Mouse (Mus musculus) heart, adult 2 months (tissue): ENCODE results near the gene Gm20479.

Experiments used
- CTCF ChIP-seq: fragments of 200-600 bp; IDR thresholded peaks from 2 replicates; pipeline ENCODE4 v1.8.1; 2022; ENCODE audit warnings: antibody characterized with exemption, mild to moderate bottlenecking, moderate library complexity
- EP300 ChIP-seq: fragments of 200-500 bp; IDR thresholded peaks from 2 replicates; pipeline ENCODE4 v1.6.1; 2011; ENCODE audit warnings: low read depth, low read length, control low read depth; ENCODE audit not compliant: insufficient read depth
- POLR2A ChIP-seq: fragments of 200-500 bp; IDR thresholded peaks from 2 replicates; pipeline ENCODE4 v1.6.1; 2011; ENCODE audit warnings: mild to moderate bottlenecking, low read depth, low read length, control low read depth; ENCODE audit not compliant: insufficient read depth

DNA sequence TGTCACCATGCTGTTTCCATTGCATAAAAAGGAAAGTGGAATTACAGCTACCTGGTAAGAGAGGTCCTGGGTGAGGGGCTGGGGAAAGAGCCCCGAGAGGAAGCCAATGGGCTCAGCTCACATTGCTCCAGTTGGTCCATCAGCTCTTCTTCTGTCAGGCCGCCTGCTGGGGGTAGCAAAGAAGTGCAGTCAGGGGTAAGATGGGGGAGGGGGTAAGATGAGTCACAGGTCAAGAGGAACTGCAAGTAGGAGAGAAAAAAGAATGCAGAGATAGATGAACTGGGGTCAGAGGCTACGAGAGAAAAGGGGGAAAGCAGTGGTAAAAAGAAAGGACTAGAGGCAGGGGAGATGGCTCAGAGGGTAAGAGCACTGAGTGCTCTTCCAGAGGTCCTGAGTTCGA lies 14.6 kb downstream of the Gm20479 start:
- no peak for TF ChIP-seq POLR2A
- no peak for TF ChIP-seq CTCF
- TF ChIP-seq EP300 = no peak
